Mouse (Mus musculus): ENCODE results near the gene Pyroxd2. TPM values are rescaled to one million over a fixed set of nuclear protein-coding genes. Genes with fewer than 3 reads are reported as not detected.
"Not testable (repeated sequence)": the region's sequence is repeated elsewhere in the genome, so short reads cannot be mapped to it uniquely, and the experiment has no call there.

Gene Pyroxd2
- 1 to 10 TPM; 2.9 to 4.0 (median 3.7) TPM for total RNA-seq (2022)

- DNase-seq (ENCODE audit: low spot score in 2 of 2) = peak; percentile 19 to 34
These were observed at the start of gene Pyroxd2 for GRCm38 (mm10) chr19:42752363-42752931. Pyroxd2 (minus strand) TSS chr19:42752775.

DNA sequence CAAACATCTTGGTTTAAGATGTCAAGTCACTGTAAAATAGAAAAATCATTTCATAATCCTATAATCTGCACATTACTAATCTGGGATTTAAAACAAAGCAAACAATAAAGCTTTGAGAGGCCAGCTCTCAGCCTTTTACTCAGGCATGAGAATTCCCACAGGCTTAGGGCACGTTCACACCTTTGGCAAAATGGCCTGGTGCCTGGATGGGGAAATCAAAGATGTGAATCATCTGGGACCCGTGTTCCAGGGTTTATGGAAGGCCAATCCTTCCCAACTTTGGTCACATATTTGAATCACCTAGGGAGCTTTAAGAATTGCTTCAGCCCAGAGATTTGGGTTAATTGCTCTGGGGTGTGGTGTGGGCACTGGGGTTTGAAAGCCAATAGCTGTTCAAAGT lies 45.3 kb upstream of the Pyroxd2 start:
- no peak for DNase-seq (ENCODE audit: low spot score in 2 of 2)

- DNase-seq (ENCODE audit: low spot score in 2 of 2) = no peak
These were observed 43.2 kb upstream of the Pyroxd2 start for GRCm38 (mm10) chr19:42795801-42796200.

DNA sequence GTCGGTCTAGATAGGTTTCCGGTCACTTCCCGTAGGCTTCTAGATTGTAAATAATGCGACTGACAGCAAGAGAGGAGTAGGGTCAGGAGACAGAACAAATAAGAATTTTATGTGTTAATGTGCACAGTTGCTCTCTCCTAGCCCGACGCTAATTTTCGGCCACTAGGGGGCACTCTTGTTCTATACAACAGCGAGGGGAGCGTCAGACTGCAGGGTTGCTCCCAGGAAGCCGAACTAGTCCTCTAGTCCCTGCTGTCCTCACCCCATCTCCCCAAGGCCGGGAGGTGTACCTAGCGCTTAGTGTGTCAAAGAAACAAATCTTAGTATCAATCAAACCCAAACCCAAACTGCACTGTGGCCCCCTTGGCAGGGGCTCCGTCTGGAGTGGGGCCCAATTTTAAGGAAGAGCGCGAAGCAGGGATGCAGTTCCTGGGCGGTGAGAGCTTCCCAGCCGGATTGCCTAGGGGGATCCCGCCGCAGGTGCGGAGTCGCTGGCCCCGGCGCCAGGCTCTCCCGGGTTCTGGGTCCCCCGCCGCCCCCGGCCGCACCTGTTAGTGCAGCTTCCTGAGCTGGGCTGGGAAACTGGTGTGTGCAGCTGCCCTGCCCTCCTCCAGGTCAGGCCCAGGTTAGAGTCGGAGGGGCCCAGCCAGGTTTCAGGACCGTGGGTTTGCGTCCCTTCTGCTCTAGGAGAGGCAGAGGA lies 42.5 kb upstream of the Pyroxd2 start:
- DNase-seq (ENCODE audit: low spot score in 2 of 2) = peak; percentile 62 to 92

GRCm38 (mm10) chr19:42788311-42788710 lies 35.7 kb upstream of the Pyroxd2 start:
- DNase-seq (ENCODE audit: low spot score in 2 of 2) = no peak

- DNase-seq (ENCODE audit: low spot score in 2 of 2) = no peak
These were observed 33.1 kb upstream of the Pyroxd2 start for GRCm38 (mm10) chr19:42785562-42786220.

GRCm38 (mm10) chr19:42785129-42785528 lies 32.6 kb upstream of the Pyroxd2 start:
- no peak for DNase-seq (ENCODE audit: low spot score in 2 of 2)

GRCm38 (mm10) chr19:42780156-42780538 lies 27.6 kb upstream of the Pyroxd2 start:
- not testable (repeated sequence) for DNase-seq (ENCODE audit: low spot score in 2 of 2)

DNA sequence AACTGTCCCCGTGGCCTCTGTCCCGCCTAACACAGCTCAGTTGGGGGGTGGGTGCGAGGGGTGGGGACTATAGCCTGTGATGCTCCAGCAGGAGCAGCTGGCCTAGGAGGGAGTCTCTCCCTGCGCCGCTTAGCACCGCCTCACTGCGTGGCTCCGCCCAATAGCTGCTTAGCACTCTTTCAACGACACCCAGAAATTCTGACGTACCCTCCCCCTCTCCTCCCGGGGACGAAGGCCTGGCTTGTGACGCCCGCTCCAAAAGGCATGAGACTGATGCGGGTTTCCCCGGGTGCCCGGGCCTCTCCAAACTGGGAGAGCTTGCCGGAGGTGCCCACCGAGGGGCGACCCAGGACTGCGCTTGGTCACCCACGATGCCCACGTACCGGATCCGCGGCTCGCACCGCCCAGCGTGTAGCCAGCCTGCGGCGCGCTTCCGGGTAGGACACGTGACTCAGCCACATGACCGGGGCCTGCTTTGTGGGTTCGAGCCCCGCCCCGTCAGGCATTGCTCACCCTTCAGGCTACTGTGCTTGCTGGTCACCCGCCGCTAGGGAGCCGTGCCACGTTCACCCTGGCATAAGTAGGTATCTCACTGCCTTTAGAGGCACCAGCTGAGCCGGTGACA lies 27.1 kb upstream of the Pyroxd2 start, which contains the start of gene Hps1:
TSS of gene Hps1 (minus strand) at position 448 of the 625 bp plus-strand sequence.
- DNase-seq (ENCODE audit: low spot score in 2 of 2) = peak; percentile 88 to 91

- no peak for DNase-seq (ENCODE audit: low spot score in 2 of 2)
These were observed 25.2 kb upstream of the Pyroxd2 start for GRCm38 (mm10) chr19:42777801-42778200.

DNA sequence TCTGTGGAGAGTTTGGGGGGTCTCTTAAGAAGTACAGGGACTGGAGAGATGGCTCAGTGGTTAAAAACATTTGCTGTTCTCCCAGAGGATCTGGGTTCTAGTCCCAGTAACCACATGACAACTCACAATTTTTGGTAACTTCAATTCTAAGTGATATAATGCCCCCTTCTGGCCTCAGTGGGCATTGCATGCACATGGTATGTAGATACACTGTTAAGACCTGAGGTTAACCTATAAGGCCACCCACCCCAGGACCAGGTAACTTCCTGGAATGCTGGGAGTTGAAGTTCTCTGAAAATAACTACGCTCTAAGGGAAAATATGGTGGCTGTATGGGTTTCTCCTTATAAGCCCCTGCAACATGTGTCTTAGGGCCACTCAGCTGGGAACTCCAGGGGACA lies 24.2 kb upstream of the Pyroxd2 start:
- DNase-seq (ENCODE audit: low spot score in 2 of 2) = no peak

DNA sequence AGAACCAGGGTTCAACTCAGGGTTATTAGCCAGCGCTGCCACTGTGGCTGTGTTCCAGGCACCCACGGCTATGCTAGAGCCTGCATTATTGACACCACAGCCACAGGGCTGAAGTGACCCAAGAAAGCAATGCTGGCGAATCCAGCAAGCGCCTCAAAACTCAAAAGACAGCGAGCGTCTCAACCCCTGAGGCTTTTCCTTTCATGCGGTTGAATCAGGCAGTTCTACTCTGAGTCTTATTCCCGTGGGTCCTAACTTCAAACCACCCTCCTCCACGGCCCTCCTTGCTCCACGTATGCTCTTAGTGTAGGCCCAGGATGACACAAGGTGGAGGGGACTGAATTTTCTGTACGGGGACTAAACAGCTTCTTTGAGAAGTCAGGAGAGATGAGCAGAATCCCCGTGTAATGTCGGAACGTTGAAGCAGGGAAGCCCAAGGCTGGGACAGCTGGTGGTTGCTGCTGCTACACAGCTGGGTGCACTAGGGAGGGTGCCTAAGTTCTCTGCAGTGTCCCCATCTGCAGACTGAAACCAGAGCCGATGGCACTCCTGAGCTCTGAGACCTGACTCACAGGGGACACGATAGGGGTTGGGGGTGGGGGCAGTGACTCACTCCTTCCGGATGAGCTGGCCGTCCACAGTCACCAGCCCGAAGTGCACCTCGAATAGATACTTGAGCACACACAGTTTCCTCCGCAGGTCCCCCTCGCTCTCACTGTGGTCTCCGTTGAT lies 17.7 kb upstream of the Pyroxd2 start:
- DNase-seq (ENCODE audit: low spot score in 2 of 2) = no peak

DNA sequence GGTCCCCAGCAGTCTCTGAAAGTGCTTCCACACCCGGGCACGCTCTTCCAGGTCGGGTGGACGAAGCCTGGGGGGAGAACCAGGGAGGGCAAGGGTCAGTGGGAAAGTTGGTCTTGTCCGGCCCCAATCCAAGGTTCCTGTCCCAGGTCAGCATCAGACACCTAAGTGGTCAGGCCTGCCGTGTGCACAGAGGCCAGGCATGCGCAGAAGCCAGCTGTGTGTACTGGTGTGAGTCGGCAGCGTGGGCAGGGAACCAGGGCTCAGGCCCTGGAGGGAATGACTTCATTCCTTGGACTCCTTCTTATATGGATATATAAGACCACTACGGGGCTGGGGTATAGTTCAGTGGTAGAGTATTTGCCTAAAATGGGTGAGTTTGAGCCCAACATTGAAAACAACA lies 17.1 kb upstream of the Pyroxd2 start:
- no peak for DNase-seq (ENCODE audit: low spot score in 2 of 2)

GRCm38 (mm10) chr19:42767361-42767760 lies 14.8 kb upstream of the Pyroxd2 start:
- no peak for DNase-seq (ENCODE audit: low spot score in 2 of 2)

DNA sequence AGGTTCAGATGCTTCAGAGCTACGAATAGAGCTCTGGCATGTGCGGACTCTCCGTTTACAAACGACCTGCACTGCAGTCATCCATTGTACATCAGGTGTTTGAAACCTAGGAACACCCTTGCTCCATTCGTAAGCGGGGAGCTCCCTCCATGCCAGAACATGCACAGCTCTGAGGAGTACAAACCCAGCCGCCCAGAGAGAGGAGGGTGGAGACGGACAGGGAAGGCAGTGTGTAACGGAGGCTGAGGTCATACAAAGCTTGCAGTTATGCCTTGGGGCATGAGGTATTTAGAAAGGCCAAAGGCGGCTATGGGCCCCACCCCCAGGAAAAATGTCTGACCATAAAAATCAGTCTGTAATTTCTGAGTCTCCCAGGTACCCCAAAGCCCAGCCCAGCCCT lies 11.8 kb upstream of the Pyroxd2 start:
- DNase-seq (ENCODE audit: low spot score in 2 of 2) = no peak

DNA sequence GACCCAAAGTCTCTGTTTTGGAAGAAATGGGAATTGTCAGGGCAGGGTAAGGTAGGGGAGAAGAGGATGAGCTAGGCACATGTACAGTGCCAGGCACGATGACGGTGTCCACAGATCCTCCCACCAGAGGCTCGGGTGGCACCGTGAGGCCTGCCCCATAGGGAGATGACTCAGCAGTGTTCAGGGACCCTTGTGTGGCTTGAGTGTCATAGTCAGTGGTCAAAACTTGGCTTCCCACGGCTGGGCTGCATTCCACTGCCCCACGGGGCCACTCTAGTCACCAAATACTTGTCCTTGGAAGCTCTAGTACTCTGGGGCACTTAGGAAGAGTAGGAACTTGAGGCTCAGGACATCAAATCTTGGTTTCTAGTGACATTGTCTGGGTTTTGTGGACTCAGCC lies 4.1 kb upstream of the Pyroxd2 start:
- DNase-seq (ENCODE audit: low spot score in 2 of 2) = no peak

DNA sequence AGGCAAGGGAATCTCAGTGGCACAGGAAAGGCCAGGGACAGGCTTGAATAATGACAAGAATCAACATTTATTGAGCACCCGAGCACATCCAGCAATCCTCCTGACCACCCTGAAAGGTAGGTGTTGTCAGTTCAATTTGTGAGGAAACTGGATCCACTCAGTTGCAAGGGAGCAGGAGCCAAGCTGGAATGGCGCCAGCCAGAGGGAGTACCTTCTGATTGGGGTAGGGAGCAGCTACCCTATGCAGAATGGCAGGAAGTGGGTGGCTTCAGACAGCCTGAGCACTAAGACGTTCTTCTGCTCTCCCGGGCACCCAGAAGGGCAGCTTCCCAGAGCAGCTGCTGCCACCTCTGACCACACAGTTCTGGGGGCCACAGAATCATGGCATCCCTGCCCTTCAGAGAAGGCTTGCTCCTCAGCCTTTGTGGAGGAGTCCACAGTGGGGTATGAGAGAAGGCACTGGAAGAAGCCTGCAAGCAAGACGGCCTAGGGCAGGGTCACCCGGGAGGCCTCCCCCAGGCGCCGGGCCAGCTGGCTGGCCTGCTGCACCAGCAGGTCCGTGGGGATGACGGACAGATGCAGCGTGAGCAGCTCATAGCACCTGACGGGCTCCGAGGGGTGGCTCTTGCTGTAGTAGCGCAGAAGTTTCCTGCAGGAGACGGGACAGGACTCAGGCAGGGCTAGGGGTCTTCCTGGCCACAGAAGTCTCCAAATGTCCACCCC lies 2.7 kb upstream of the Pyroxd2 start:
- DNase-seq (ENCODE audit: low spot score in 2 of 2) = no peak

DNA sequence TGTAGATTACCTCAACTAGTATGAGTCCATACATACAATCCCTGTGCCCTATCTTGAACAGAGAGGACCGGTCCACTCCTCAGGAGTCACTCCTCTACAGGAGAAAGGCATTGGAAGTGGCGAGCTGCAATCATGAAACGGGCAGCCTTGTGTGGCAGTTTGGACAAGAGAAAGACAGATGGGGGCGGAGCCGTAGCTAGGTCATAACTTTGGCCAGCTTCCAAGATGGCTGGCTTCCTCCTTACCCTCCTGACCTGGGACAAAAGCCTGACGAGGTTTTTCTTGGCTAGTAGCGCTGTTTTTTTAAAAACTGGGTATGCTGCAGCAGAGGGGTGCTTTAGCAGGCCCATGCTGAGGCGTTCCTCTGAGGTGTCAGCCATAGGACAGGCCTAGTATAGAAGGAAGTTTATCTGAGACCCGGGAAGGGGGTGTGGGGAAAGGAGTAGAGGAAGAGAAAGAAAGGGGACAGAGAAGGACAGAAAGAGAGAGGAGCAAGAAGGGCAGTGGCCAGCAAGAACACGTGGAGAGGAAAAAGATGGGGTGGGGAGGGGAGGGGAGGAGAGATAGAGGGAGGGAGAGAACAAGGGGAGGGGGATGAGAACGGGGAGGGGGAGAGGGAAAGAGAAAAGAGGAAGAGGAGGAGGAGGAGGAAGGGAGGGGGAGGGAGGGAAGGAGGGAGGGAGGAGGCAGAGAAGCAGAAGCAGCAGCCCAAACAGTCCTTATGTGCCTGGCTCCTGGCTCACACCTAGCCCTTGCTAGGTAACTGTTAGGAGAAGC lies 754 bp upstream of the Pyroxd2 start:
- DNase-seq (ENCODE audit: low spot score in 2 of 2) = peak in 1 of 2 experiments; percentile 17

DNA sequence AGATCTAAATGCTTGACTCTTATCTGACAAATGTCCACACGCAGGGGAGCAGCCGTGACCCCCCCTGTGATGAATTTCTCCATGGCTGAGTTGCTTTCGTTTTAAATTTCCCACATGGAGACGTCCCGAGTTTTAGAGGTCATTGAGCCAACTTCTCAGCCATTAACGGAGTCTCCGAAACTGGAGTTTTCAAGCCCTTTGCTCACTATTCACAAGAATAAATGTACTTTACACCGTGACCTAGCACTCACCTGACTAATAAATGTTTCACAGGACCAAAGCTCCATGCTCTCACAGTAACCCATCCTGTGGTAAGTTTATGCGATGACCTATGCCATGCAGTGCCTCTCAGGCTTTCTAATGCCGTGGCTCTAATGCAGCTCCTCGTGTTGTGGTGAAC lies 2.4 kb downstream of the Pyroxd2 start:
- DNase-seq (ENCODE audit: low spot score in 2 of 2) = no peak

DNA sequence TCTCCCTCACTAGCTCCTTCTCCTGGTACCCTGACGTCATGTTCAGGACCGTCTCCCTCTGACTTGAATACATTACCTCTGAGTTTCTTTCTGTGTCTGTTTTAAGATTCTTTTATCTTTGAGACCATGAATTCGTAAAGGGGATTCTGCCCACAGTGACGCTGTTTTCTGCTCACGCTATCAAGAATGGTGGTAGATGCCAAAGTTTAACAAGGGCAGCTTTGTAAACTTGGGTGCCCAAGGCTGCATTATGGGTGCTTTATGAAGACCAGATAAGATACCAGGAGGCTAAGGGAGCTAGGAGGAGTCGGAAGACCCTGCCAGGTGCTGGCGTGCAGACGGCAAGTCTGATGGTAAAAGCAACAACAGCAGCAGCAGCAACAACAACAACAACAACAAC lies 5.9 kb downstream of the Pyroxd2 start:
- DNase-seq (ENCODE audit: low spot score in 2 of 2) = no peak
